Mouse (Mus musculus): Measurements from ENCODE around the gene Nop16. TPM values are rescaled to one million over a fixed set of nuclear protein-coding genes. Genes with fewer than 3 reads are reported as not detected.

The Nop16 gene
- polyA plus RNA-seq, 1 experiment, result 51.1 TPM

DNA sequence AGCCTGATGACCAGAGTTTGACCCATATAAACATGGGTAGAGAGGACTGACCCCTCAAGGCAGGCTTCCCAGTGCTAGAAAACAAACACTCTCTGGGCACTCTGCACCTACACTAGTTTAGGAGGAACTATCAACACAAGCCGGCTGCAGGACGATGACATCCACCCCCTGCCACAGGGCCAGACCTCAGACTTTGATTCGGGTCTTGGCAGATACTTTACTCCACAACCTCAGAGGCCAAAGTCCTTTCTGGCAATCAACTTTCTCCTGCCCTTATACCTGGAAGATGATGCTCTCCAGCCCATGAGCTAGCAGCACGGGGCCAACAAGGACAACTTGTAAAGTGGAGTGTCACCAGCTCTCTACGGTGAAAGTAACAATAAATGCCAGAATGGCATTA lies 7.0 kb downstream of the Nop16 start:
- Histone ChIP-seq H3ac (ENCODE audit: control insufficient read depth, insufficient read length) (no peak overlapping the region), H3K4me3 (no peak overlapping the region), H3K36me3 (ENCODE audit: control insufficient read depth, insufficient read depth) (peaks cover 20% of the 10 kb centered on the region), H3K79me2 (ENCODE audit: control insufficient read depth, insufficient read depth) (no peaks in the 10 kb centered on the region), H3K27me3 (ENCODE audit: control insufficient read depth, insufficient read depth, insufficient read length) (no peaks in the 10 kb centered on the region), H3K4me2 (ENCODE audit: low read depth) (no peak overlapping the region)
- TF ChIP-seq MYOG (IDR thresholded peaks at IDR 0.05; ENCODE audit: control insufficient read depth in 1 of 3, insufficient read depth in 1 of 3, insufficient read length in 2 of 3, low read depth in 2 of 3) (no peak), MYOD1 (IDR thresholded peaks at IDR 0.05; ENCODE audit: control insufficient read depth in 1 of 3, insufficient read length in 2 of 3, low read depth in 2 of 3) (no peak), MAX (IDR thresholded peaks at IDR 0.05; ENCODE audit: low read depth) (no peak), CEBPB (IDR thresholded peaks at IDR 0.05; ENCODE audit: insufficient read depth, poor library complexity, severe bottlenecking) (no peak), TCF12 (IDR thresholded peaks at IDR 0.05; ENCODE audit: insufficient read depth, poor library complexity, severe bottlenecking) (no peak), TCF3 (IDR thresholded peaks at IDR 0.05; ENCODE audit: insufficient read length, low read depth) (no peak), POLR2AphosphoS2 (IDR thresholded peaks at IDR 0.05; ENCODE audit: insufficient read length, low read depth) (no peak), REST (IDR thresholded peaks at IDR 0.05; ENCODE audit: insufficient read depth, insufficient read length) (no peak), POLR2A (IDR thresholded peaks at IDR 0.05; ENCODE audit: insufficient read length, low read depth) (no peak), SRF (IDR thresholded peaks at IDR 0.05; ENCODE audit: control insufficient read depth, insufficient read length, low read depth) (no peak), E2F4 (IDR thresholded peaks at IDR 0.05; ENCODE audit: insufficient read depth) (no peak), USF1 (IDR thresholded peaks at IDR 0.05; ENCODE audit: low read depth) (no peak)

GRCm38 (mm10) chr13:54582126-54582525 lies 7.8 kb downstream of the Nop16 start:
- H3K4me2 ChIP-seq (ENCODE audit: low read depth), result no peak overlapping the region
- H3K27me3 ChIP-seq (ENCODE audit: control insufficient read depth, insufficient read depth, insufficient read length), result no peaks in the 10 kb centered on the region
- TF ChIP-seq TCF12 (IDR thresholded peaks at IDR 0.05; ENCODE audit: insufficient read depth, poor library complexity, severe bottlenecking), result no peak
- TF ChIP-seq CEBPB (IDR thresholded peaks at IDR 0.05; ENCODE audit: insufficient read depth, poor library complexity, severe bottlenecking), result no peak
- no peak for TF ChIP-seq POLR2A (IDR thresholded peaks at IDR 0.05; ENCODE audit: insufficient read length, low read depth)
- no peak for TF ChIP-seq MAX (IDR thresholded peaks at IDR 0.05; ENCODE audit: low read depth)
- no peak for TF ChIP-seq USF1 (IDR thresholded peaks at IDR 0.05; ENCODE audit: low read depth)
- TF ChIP-seq E2F4 (IDR thresholded peaks at IDR 0.05; ENCODE audit: insufficient read depth), result no peak
- TF ChIP-seq POLR2AphosphoS2 (IDR thresholded peaks at IDR 0.05; ENCODE audit: insufficient read length, low read depth), result no peak
- no peak for TF ChIP-seq REST (IDR thresholded peaks at IDR 0.05; ENCODE audit: insufficient read depth, insufficient read length)
- H3ac ChIP-seq (ENCODE audit: control insufficient read depth, insufficient read length), result no peak overlapping the region
- peaks cover 13% of the 10 kb centered on the region for H3K36me3 ChIP-seq (ENCODE audit: control insufficient read depth, insufficient read depth)
- no peaks in the 10 kb centered on the region for H3K79me2 ChIP-seq (ENCODE audit: control insufficient read depth, insufficient read depth)
- H3K4me3 ChIP-seq, result no peak overlapping the region

GRCm38 (mm10) chr13:54581385-54581784 lies 8.5 kb downstream of the Nop16 start:
- no peak overlapping the region for H3ac ChIP-seq (ENCODE audit: control insufficient read depth, insufficient read length)
- TF ChIP-seq MYOG (IDR thresholded peaks at IDR 0.05; ENCODE audit: control insufficient read depth in 1 of 3, insufficient read depth in 1 of 3, insufficient read length in 2 of 3, low read depth in 2 of 3), result no peak
- TF ChIP-seq POLR2A (IDR thresholded peaks at IDR 0.05; ENCODE audit: insufficient read length, low read depth), result no peak
- TF ChIP-seq POLR2AphosphoS2 (IDR thresholded peaks at IDR 0.05; ENCODE audit: insufficient read length, low read depth), result no peak
- TF ChIP-seq REST (IDR thresholded peaks at IDR 0.05; ENCODE audit: insufficient read depth, insufficient read length), result no peak
- TF ChIP-seq MAX (IDR thresholded peaks at IDR 0.05; ENCODE audit: low read depth), result no peak
- TF ChIP-seq MYOD1 (IDR thresholded peaks at IDR 0.05; ENCODE audit: control insufficient read depth in 1 of 3, insufficient read length in 2 of 3, low read depth in 2 of 3), result no peak
- no peak for TF ChIP-seq CEBPB (IDR thresholded peaks at IDR 0.05; ENCODE audit: insufficient read depth, poor library complexity, severe bottlenecking)
- TF ChIP-seq E2F4 (IDR thresholded peaks at IDR 0.05; ENCODE audit: insufficient read depth), result no peak
- TF ChIP-seq TCF3 (IDR thresholded peaks at IDR 0.05; ENCODE audit: insufficient read length, low read depth), result no peak
- no peak for TF ChIP-seq SRF (IDR thresholded peaks at IDR 0.05; ENCODE audit: control insufficient read depth, insufficient read length, low read depth)
- TF ChIP-seq USF1 (IDR thresholded peaks at IDR 0.05; ENCODE audit: low read depth), result no peak
- TF ChIP-seq TCF12 (IDR thresholded peaks at IDR 0.05; ENCODE audit: insufficient read depth, poor library complexity, severe bottlenecking), result no peak
- H3K4me3 ChIP-seq, result no peak overlapping the region
- peaks cover 3% of the 10 kb centered on the region for H3K79me2 ChIP-seq (ENCODE audit: control insufficient read depth, insufficient read depth)
- no peak overlapping the region for H3K4me2 ChIP-seq (ENCODE audit: low read depth)
- H3K27me3 ChIP-seq (ENCODE audit: control insufficient read depth, insufficient read depth, insufficient read length), result no peaks in the 10 kb centered on the region
- peaks cover 8% of the 10 kb centered on the region for H3K36me3 ChIP-seq (ENCODE audit: control insufficient read depth, insufficient read depth)

DNA sequence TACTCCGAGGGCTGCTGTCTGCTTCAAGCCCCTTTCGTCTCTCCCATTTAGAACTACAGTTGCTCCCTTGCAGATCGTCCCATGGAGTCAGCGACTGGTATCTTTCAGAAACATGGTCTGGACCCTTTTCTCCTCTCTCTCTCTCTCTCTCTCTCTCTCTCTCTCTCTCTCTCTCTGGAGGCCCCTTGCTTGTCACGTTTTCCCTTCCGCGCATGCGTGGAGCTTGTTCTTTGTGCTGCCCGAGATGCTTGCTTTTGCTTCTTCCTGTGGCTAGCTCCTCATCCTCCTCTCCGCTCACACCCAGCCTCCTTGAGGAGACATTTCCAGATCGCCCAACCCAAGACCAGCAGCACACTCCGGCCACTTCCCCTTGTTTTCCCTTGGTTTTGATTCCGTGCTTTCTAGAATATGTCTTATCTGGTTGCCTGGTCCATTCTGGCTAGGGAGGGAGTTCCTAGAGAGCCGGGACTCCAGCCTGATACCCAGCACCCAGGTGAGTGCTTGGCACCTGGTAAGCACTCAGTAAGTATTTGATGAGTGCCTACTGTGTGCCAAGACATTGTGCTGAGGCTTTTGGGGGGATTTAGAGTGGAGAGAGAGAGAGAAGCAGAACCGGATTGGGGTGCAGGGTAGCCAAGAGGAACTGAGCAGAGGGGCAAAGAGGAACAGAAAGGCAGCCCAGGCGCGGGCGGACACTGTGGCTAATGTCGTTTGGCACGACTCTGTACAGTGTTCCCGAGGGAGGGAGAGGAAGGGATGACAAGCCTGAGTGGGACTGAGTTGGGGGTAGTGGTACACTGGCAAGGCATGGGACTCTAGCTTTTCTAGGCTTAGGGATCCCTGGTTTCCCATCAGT lies 12.0 kb downstream of the Nop16 start:
- TF ChIP-seq USF1 (IDR thresholded peaks at IDR 0.05; ENCODE audit: low read depth) (no peak), POLR2A (IDR thresholded peaks at IDR 0.05; ENCODE audit: insufficient read length, low read depth) (peak; percentile 14), MYOD1 (IDR thresholded peaks at IDR 0.05; ENCODE audit: control insufficient read depth in 1 of 3, insufficient read length in 2 of 3, low read depth in 2 of 3) (no peak), TCF3 (IDR thresholded peaks at IDR 0.05; ENCODE audit: insufficient read length, low read depth) (no peak), TCF12 (IDR thresholded peaks at IDR 0.05; ENCODE audit: insufficient read depth, poor library complexity, severe bottlenecking) (no peak), REST (IDR thresholded peaks at IDR 0.05; ENCODE audit: insufficient read depth, insufficient read length) (no peak), CEBPB (IDR thresholded peaks at IDR 0.05; ENCODE audit: insufficient read depth, poor library complexity, severe bottlenecking) (no peak), MYOG (IDR thresholded peaks at IDR 0.05; ENCODE audit: control insufficient read depth in 1 of 3, insufficient read depth in 1 of 3, insufficient read length in 2 of 3, low read depth in 2 of 3) (no peak), POLR2AphosphoS2 (IDR thresholded peaks at IDR 0.05; ENCODE audit: insufficient read length, low read depth) (no peak)
- peaks cover 14% of the 10 kb centered on the region for H3K79me2 ChIP-seq (ENCODE audit: control insufficient read depth, insufficient read depth)
- no peaks in the 10 kb centered on the region for H3K27me3 ChIP-seq (ENCODE audit: control insufficient read depth, insufficient read depth, insufficient read length)
- H3K36me3 ChIP-seq (ENCODE audit: control insufficient read depth, insufficient read depth), result peaks cover 4% of the 10 kb centered on the region
- no peak overlapping the region for H3K4me3 ChIP-seq
- H3ac ChIP-seq (ENCODE audit: control insufficient read depth, insufficient read length), result no peak overlapping the region
- no peak overlapping the region for H3K4me2 ChIP-seq (ENCODE audit: low read depth)

Measured in myocyte (in vitro differentiated cells).